In the genomic region with DNA sequence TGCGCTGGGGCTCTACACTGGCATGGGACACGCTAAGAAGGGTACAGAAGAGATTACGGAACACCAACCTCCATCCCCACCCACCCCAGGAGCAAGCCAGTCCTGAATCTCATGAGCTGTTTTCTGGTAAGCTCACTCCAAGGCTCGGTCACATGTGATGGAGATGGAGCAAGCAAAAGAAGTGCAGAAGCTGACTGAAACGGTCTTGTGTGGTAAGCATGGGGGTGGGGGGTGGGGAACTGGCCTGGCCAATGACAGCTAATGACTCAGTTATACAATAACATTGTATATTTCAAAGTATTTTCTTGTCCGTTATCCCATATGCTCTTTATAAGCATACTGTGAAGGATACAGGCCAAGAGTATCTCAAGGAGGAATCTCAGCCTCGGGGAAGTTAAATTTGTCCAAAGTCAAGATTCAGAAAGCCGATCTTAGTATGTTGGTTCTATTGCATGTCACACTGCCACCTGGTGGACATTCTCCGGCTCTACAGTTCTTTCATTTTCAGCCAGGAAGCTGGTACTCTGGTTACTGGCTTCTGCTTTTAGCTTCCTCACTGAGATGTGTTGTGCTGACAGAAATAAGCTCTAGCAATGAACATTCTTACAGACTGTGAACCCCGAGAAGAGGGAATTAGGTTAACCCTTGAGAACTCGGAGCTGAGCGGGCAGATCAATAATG, we compare ENCODE assay signal across 8 mouse cellular contexts. TPM values are rescaled to one million over a fixed set of nuclear protein-coding genes. Genes with fewer than 3 reads are reported as not detected.
DNase-seq lines count a peak whose midpoint lies in the region; ATAC-seq and TF ChIP-seq lines count a peak whose summit lies in the region.

No protein-coding gene starts in this region.

- no peak overlapping the region for H3K4me3 ChIP-seq in forebrain, embryonic 15.5 days
- no peak overlapping the region for H3K4me3 ChIP-seq in intestine, embryonic 16.5 days (ENCODE audit: low read length)
- no peak overlapping the region for H3K4me3 ChIP-seq in lung, embryonic 14.5 days (ENCODE audit: low read depth, low read length)
- no peak overlapping the region for H3K4me3 ChIP-seq in neural tube, embryonic 14.5 days (ENCODE audit: low read depth, low read length)

- H3K27ac ChIP-seq in forebrain, embryonic 15.5 days (replicated peaks) = no peak overlapping the region
- H3K27ac ChIP-seq in intestine, embryonic 16.5 days (ENCODE audit: low read length) = no peak overlapping the region
- H3K27ac ChIP-seq in lung, embryonic 14.5 days (ENCODE audit: low read depth) = no peak overlapping the region
- no peak overlapping the region for H3K27ac ChIP-seq in neural tube, embryonic 14.5 days (ENCODE audit: low read depth, low read length)

- DNase-seq in layer of hippocampus, adult 9-11 months = peak; percentile 45
- no peak for DNase-seq in layer of hippocampus, postnatal 36 days
- peak; percentile 53 for DNase-seq in c-Kit-negative CD71-positive TER-119-positive erythroid progenitor cells, embryonic 14.5 days (ENCODE audit: low read depth, low spot score)
- peak; percentile 89 for DNase-seq in lung, embryonic 14.5 days
- no peak for DNase-seq in urinary bladder, postnatal 36 days (ENCODE audit: low spot score in 2 of 2)

- H3K4me1 ChIP-seq in forebrain, embryonic 15.5 days = peaks cover 4% of the 10 kb centered on the region; the same call in 1 of the 2 replicates
- no peaks in the 10 kb centered on the region for H3K4me1 ChIP-seq in intestine, embryonic 16.5 days (ENCODE audit: control insufficient read depth, insufficient read depth, low read length)
- no peaks in the 10 kb centered on the region for H3K4me1 ChIP-seq in lung, embryonic 14.5 days (ENCODE audit: insufficient read depth)
- no peaks in the 10 kb centered on the region for H3K4me1 ChIP-seq in neural tube, embryonic 14.5 days (ENCODE audit: control insufficient read depth, insufficient read depth, low read length)

- 14% methylated on average over 12 of the region's 12 CpGs for WGBS in forebrain, embryonic 15.5 days
- WGBS in intestine, embryonic 16.5 days = 14% methylated on average over 12 of the region's 12 CpGs
- 16% methylated on average over 12 of the region's 12 CpGs for WGBS in lung, embryonic 14.5 days
- 17% methylated on average over 12 of the region's 12 CpGs for WGBS in neural tube, embryonic 14.5 days

- H3K27me3 ChIP-seq in forebrain, embryonic 15.5 days = no peaks in the 10 kb centered on the region
- no peaks in the 10 kb centered on the region for H3K27me3 ChIP-seq in intestine, embryonic 16.5 days (replicated peaks; ENCODE audit: control insufficient read depth, insufficient read depth, low read length)
- H3K27me3 ChIP-seq in lung, embryonic 14.5 days (ENCODE audit: insufficient read depth, low read length) = no peaks in the 10 kb centered on the region
- H3K27me3 ChIP-seq in neural tube, embryonic 14.5 days (ENCODE audit: control insufficient read depth, insufficient read depth, low read length) = no peaks in the 10 kb centered on the region

- no peak overlapping the region for H3K9ac ChIP-seq in forebrain, embryonic 15.5 days (replicated peaks)
- no peak overlapping the region for H3K9ac ChIP-seq in intestine, embryonic 16.5 days (ENCODE audit: low read depth, low read length)
- H3K9ac ChIP-seq in lung, embryonic 14.5 days = no peak overlapping the region
- H3K9ac ChIP-seq in neural tube, embryonic 14.5 days (replicated peaks; ENCODE audit: low read depth, low read length) = no peak overlapping the region

- H3K36me3 ChIP-seq in forebrain, embryonic 15.5 days = no peaks in the 10 kb centered on the region
- no peaks in the 10 kb centered on the region for H3K36me3 ChIP-seq in intestine, embryonic 16.5 days (ENCODE audit: control insufficient read depth, insufficient read depth, low read length)
- H3K36me3 ChIP-seq in lung, embryonic 14.5 days (ENCODE audit: insufficient read depth) = no peaks in the 10 kb centered on the region
- H3K36me3 ChIP-seq in neural tube, embryonic 14.5 days (ENCODE audit: control insufficient read depth, insufficient read depth, low read length) = no peaks in the 10 kb centered on the region

- H3K9me3 ChIP-seq in forebrain, embryonic 15.5 days = no peaks in the 10 kb centered on the region
- H3K9me3 ChIP-seq in intestine, embryonic 16.5 days (ENCODE audit: control insufficient read depth, low read length) = no peaks in the 10 kb centered on the region
- H3K9me3 ChIP-seq in lung, embryonic 14.5 days (ENCODE audit: low read depth, low read length) = no peaks in the 10 kb centered on the region
- no peaks in the 10 kb centered on the region for H3K9me3 ChIP-seq in neural tube, embryonic 14.5 days (ENCODE audit: control insufficient read depth, low read length)

- peak; percentile 86 for TF ChIP-seq CTCF in lung, embryonic 14.5 days (IDR thresholded peaks at IDR 0.05; ENCODE audit: low read depth)

- H3K4me2 ChIP-seq in forebrain, embryonic 15.5 days (replicated peaks) = peak overlapping the region; percentile 27
- H3K4me2 ChIP-seq in intestine, embryonic 16.5 days (ENCODE audit: low read depth, low read length) = peak overlapping the region; percentile 10; the same call in 1 of the 2 replicates
- peak overlapping the region; percentile 45; the same call in 1 of the 2 replicates for H3K4me2 ChIP-seq in lung, embryonic 14.5 days
- 0 out of 2 replicates have a peak overlapping the region, but pooled peaks have one; percentile 7 for H3K4me2 ChIP-seq in neural tube, embryonic 14.5 days (ENCODE audit: low read depth, low read length)

- peak; percentile 44 for ATAC-seq in forebrain, embryonic 15.5 days (replicated peaks)
- peak; percentile 46 for ATAC-seq in intestine, embryonic 16.5 days
- peak; percentile 47; the same call in 1 of the 2 replicates for ATAC-seq in lung, embryonic 14.5 days (ENCODE audit: insufficient read depth)
- ATAC-seq in neural tube, embryonic 14.5 days (ENCODE audit: low read depth) = peak; percentile 57

RNA-seq across cellular contexts. Expression of gene 1700022I11Rik, which starts 4.2 kb away (rescaled TPM):
- total RNA-seq in layer of hippocampus, postnatal 36 days (2021) = not detected
- 0.41 TPM in 2 replicates for polyA plus RNA-seq in forebrain, embryonic 15.5 days (2015; fragmentation: Nextera tagmentation; extraction: Ambion mirVana)
- polyA plus RNA-seq in intestine, embryonic 16.5 days (2015; fragmentation: Nextera tagmentation; extraction: Ambion mirVana) = 0.22 TPM in 1 of 2 replicates, not detected in the other
- polyA plus RNA-seq in lung, embryonic 14.5 days (2014; fragmentation: Nextera tagmentation; extraction: Ambion mirVana) = 0.43 and 0.46 TPM in 2 replicates
- polyA plus RNA-seq in neural tube, embryonic 14.5 days (2014; fragmentation: Nextera tagmentation; extraction: Ambion mirVana) = 0.50 and 1.1 TPM in 2 replicates

RNA-seq across cellular contexts. Expression of gene Dnajb5, which starts 15.6 kb away (rescaled TPM):
- 100 to 1,000 TPM; 203 to 221 TPM for total RNA-seq in layer of hippocampus, postnatal 36 days (2021)
- 49.3 and 55.1 TPM in 2 replicates for polyA plus RNA-seq in forebrain, embryonic 15.5 days (2015; fragmentation: Nextera tagmentation; extraction: Ambion mirVana)
- polyA plus RNA-seq in intestine, embryonic 16.5 days (2015; fragmentation: Nextera tagmentation; extraction: Ambion mirVana) = 7.2 and 8.4 TPM in 2 replicates
- 6.3 and 6.9 TPM in 2 replicates for polyA plus RNA-seq in lung, embryonic 14.5 days (2014; fragmentation: Nextera tagmentation; extraction: Ambion mirVana)
- 44.1 and 44.7 TPM in 2 replicates for polyA plus RNA-seq in neural tube, embryonic 14.5 days (2014; fragmentation: Nextera tagmentation; extraction: Ambion mirVana)

RNA-seq across cellular contexts. Expression of gene Vcp, which starts 35.1 kb away (rescaled TPM):
- total RNA-seq in layer of hippocampus, postnatal 36 days (2021) = 100 to 1,000 TPM; 188 to 194 TPM
- 505 and 521 TPM in 2 replicates for polyA plus RNA-seq in forebrain, embryonic 15.5 days (2015; fragmentation: Nextera tagmentation; extraction: Ambion mirVana)
- polyA plus RNA-seq in intestine, embryonic 16.5 days (2015; fragmentation: Nextera tagmentation; extraction: Ambion mirVana) = 448 and 464 TPM in 2 replicates
- polyA plus RNA-seq in lung, embryonic 14.5 days (2014; fragmentation: Nextera tagmentation; extraction: Ambion mirVana) = 558 and 560 TPM in 2 replicates
- 435 and 534 TPM in 2 replicates for polyA plus RNA-seq in neural tube, embryonic 14.5 days (2014; fragmentation: Nextera tagmentation; extraction: Ambion mirVana)

RNA-seq across cellular contexts. Expression of gene Fancg, which starts 45.1 kb away (rescaled TPM):
- total RNA-seq in layer of hippocampus, postnatal 36 days (2021) = 1 to 10 TPM; 8.3 to 8.9 TPM
- polyA plus RNA-seq in forebrain, embryonic 15.5 days (2015; fragmentation: Nextera tagmentation; extraction: Ambion mirVana) = 28.1 and 29.9 TPM in 2 replicates
- 16.1 and 16.2 TPM in 2 replicates for polyA plus RNA-seq in intestine, embryonic 16.5 days (2015; fragmentation: Nextera tagmentation; extraction: Ambion mirVana)
- polyA plus RNA-seq in lung, embryonic 14.5 days (2014; fragmentation: Nextera tagmentation; extraction: Ambion mirVana) = 19.4 and 20.8 TPM in 2 replicates
- 18.9 and 21.6 TPM in 2 replicates for polyA plus RNA-seq in neural tube, embryonic 14.5 days (2014; fragmentation: Nextera tagmentation; extraction: Ambion mirVana)

RNA-seq across cellular contexts. Expression of gene Phf24, which starts 48.7 kb away (rescaled TPM):
- total RNA-seq in layer of hippocampus, postnatal 36 days (2021) = 100 to 1,000 TPM; 148 to 149 TPM
- 20.5 and 22.2 TPM in 2 replicates for polyA plus RNA-seq in forebrain, embryonic 15.5 days (2015; fragmentation: Nextera tagmentation; extraction: Ambion mirVana)
- 0.73 and 0.83 TPM in 2 replicates for polyA plus RNA-seq in intestine, embryonic 16.5 days (2015; fragmentation: Nextera tagmentation; extraction: Ambion mirVana)
- 0.43 and 0.53 TPM in 2 replicates for polyA plus RNA-seq in lung, embryonic 14.5 days (2014; fragmentation: Nextera tagmentation; extraction: Ambion mirVana)
- polyA plus RNA-seq in neural tube, embryonic 14.5 days (2014; fragmentation: Nextera tagmentation; extraction: Ambion mirVana) = 41.1 and 48.7 TPM in 2 replicates

Comparison
In these comparisons a context has a peak if more than half of its experiments do, and no peak if none do; other contexts are left out.
1. DNase-seq: peak in layer of hippocampus, adult 9-11 months (single experiment), c-Kit-negative CD71-positive TER-119-positive erythroid progenitor cells, embryonic 14.5 days (single experiment) and lung, embryonic 14.5 days (single experiment); none in layer of hippocampus, postnatal 36 days (0 of 2) and urinary bladder, postnatal 36 days (0 of 2).
2. Peak in every context shown above with its lines, with median percentiles within 50 percentile points of each other: ATAC-seq and H3K4me2 ChIP-seq.